Mouse (Mus musculus) spleen, embryonic (tissue): Measurements from ENCODE around the gene Knl1.

ENCODE experiments used
- CTCF ChIA-PET: fragments of 350-600 bp; sonication (Branson Sonifier 250); formaldehyde crosslinking; loops from one replicate; lab custom pipeline; 2022; lab: Charles Lee

Knl1 gene

GRCm38 (mm10) chr2:119152255-119152654 lies 105.3 kb downstream of the Knl1 start:
- CTCF ChIA-PET, result interaction anchor here (0.5 to 0.6 kb wide), 2 partner anchors 11 to 172 kb away, joined by 3 to 4 read pairs; no protein-coding TSS in a partner anchor

- CTCF ChIA-PET, result interaction anchor here (0.6 kb wide), 1 partner anchor 165 kb away, joined by 3 read pairs; no protein-coding TSS in a partner anchor
Measured at GRCm38 (mm10) chr2:119154683-119155082, 107.8 kb downstream of the Knl1 start.
